Mouse (Mus musculus) spleen, postnatal 10 days (tissue): ENCODE measurements around the gene Fryl.
A peak's percentile ranks its signal among the peaks of the same experiment; 100 is the strongest.

Source experiments
- DNase-seq, 2 experiments: peaks; one replicate each; pipeline ENCODE4 v3.0.0; 2021 to 2022; ENCODE audit warnings: low spot score in 2 of 2

Gene Fryl

DNA sequence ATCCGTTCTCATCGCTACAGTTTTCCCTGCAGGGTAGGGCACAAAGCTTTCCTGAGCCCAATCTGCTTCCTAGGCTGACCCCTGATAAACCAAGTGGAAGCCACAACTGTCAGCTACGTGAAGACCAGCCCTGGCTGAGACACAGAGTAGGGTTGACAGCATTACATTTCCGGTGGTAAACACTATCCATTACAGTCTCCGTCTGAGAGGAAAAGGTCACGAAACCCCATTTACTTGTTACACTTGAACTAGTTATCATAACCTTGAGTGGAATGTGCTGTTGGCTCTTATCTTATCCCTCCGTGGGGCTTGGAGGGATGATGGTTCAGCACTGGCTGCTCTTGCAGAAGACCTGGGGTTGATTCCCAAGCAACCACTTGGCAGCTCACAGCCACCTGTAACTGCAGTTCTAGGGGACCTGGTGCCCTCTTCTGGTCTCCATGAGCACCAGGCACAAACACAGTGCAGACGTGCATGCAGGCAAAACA, 62.3 kb downstream of the Fryl start:
- DNase-seq = peak; percentile 57 to 58

DNA sequence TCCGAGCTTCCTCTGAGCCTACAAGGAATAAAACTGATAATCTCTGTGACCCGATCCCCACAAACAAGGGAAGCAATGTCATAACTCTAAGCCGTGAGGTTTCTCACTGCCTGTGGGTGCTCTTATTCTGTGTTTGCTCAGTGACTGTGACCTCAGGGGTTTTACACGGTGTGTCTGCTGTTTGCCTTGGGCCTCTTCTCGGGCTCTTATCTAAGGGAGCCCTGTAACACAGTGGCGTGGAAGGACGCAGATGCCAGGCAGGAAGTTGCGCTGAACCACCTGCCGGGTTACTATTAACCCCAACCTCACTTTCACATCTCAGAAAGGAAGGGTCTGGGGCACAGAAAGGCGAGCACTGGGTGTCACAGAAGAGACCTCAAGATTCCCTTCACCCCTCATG, 62.8 kb downstream of the Fryl start:
- peak in 1 of 2 experiments; percentile 70 for DNase-seq

DNA sequence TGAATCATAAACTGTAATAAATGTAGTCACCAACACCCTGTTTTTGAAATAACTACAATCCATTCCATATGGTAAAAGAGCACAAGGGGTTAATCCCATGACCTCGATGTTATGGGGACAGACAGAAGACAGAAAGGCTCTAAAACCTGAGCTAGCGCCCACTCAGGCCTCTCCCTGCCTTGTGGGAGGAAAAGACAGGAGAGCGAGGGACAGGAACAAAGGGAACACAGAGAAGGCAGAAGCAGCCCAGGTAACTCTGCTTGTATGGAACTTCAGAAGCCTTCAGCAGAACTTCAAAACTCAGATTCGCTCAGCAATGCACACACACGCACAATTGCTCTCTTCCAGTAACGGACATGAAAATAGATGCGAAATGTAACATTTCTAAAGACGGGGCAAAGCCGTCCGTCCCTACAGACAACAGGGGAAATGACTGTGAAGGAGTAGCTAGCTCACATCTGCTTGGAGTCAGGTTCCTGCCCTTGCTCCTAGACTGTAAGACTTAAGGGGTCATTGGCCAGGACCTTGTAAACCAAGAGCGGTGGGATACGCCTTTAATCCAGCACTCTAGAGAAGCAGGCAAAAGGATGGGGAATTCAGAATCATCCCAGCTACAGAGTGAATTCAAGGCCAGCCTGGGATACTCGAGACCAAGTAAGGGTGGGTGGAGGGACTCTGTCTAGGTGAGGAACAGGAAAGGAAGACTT, 63.4 kb downstream of the Fryl start:
- peak in 1 of 2 experiments; percentile 34 for DNase-seq

DNA sequence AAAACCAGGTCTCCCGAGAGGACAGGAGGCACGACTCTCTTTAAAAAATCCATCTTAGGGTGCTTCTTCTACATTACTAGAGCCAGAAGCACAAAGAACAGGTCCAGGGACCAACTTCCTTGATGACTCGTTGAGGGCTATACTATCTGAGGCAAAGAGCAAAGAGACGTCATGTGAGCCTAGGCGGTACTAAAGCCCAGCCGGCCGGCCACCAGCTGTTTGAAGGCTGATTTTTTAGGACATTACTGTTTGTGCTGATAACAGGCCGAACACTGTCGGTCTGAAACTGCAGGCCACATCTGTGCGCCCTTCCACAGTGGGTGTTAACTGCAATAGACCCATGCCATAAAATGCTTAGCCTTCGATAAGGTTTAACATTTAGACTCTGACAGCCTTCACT, 64.7 kb downstream of the Fryl start:
- DNase-seq = peak; percentile 59 to 81

- DNase-seq = no peak
Observed at GRCm38 (mm10) chr5:73190164-73190563, 66.3 kb downstream of the Fryl start.

DNA sequence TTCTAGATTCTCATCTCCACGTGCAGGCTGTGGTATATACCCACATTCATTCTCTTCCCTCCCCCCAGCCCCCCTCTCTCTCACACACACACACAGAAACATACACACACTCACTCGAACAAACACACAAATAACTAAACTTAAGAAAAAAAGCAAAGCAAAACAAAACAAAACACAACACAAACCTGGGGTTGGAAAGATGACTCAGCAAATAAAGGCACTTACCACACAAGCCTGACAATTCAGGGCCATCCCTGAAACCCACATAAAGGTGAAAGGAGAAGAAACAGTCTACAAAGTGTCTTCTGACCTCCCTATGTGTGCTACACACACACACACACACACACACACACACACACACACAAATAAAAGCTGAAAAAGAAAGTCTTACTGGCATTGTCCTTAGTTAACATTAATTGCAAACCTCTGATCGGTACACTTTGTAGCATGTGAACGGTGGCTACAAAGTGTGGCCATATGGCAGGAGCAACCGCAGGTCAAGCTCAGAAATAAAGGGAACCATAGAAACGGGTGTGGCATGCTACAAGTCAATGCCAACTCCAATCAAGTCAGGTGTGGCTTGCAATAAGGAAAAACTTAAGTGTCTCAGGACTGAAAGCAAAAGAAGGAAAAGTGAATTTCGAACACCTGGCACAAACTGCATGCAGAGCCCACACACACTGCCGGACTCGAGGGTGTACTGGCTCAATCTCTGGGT, 66.8 kb downstream of the Fryl start:
- DNase-seq = no peak

DNA sequence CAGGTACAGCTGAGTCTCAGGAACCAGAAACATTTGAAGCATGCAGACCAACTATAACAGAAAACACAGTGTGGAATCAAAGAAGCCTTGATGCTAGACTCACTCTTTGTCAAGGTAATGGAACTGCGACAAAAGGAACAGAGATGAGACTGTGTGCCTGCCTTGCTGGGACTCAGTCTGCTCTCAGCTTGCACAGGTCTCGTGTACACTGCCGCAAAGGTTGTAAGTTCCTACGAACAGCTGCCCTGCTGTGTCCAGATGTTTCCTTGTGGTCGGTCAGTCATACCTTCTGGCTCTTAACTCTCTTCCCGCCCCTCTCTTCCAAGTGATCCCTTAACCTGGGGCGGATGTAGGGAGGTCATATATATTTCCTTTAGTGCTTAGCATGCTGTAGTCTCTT, 67.8 kb downstream of the Fryl start:
- no peak for DNase-seq

GRCm38 (mm10) chr5:73188164-73188563, 68.3 kb downstream of the Fryl start:
- no peak for DNase-seq

- no peak for DNase-seq
Observed at GRCm38 (mm10) chr5:73186912-73187311, 69.5 kb downstream of the Fryl start.

GRCm38 (mm10) chr5:73185424-73185823, 71.0 kb downstream of the Fryl start:
- no peak for DNase-seq

- no peak for DNase-seq
Observed at GRCm38 (mm10) chr5:73182701-73183447, 73.5 kb downstream of the Fryl start.

GRCm38 (mm10) chr5:73182191-73182590, 74.2 kb downstream of the Fryl start:
- no peak for DNase-seq

GRCm38 (mm10) chr5:73176294-73176693, 80.1 kb downstream of the Fryl start:
- no peak for DNase-seq

DNA sequence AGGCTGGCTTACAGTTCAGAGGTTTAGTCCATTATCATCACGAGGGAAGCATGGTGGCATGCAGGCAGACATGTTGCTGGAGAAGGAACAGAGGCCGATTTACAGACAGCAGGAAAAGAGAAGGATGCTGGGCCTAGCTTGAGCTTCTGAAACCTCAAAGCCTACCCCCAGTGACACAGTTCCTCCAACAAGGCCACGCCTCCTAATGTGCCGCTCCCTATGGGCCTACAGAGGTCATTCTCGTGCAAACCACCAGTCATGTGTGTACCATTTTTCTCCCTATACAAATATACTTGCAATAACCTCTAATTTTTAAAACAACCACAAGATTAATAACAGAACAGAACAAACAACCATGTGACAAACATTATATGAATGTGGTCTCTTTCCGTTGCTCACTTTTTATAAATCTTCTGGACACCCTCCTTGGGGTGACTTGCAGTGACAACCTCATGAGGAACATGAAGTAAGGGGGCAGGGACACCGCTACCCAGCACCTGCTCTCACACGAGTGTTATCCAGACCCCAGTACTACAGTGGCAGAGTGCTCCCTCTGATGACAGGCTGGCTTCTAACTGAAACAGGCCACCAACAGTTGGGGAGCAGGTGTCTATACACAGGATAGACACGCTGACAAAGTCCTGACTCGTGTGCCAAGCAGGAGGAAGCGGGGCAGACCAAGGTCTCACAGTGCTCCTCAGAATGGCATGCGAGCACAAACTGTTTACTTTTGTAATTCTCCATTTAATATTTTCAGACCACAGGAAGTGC, 80.9 kb downstream of the Fryl start:
- no peak for DNase-seq

DNA sequence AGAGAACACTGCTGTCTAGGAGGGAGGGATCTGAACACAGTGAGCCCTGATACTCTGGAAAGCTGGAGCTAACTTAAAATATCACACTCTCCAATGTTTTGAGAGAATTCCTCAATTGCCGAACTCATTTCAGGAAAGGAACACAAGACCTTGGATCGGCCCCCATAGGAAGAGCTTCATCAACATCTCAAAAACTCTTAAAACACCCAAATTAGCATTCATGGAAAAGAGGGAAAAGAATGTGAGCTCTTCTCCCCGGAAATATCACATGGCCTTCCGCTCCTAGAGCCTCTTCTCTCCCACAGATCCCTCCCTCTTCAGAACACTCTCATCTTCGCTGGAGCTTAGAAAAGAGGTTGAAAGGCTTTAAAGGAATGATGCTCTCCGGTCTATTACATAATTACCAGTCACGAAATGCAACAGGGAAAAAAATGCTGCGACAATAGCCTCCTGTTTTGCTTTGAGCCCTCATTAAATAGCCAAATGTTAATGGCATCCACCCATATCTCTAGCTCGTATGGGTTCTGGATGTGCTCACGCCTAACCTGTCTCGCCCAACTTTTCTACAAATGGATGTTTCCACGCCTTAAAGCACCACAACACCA, 84.4 kb downstream of the Fryl start:
- no peak for DNase-seq

- DNase-seq = no peak
Observed at GRCm38 (mm10) chr5:73171203-73171602, 85.2 kb downstream of the Fryl start.

GRCm38 (mm10) chr5:73168769-73169272, 87.6 kb downstream of the Fryl start:
- DNase-seq = no peak

GRCm38 (mm10) chr5:73167976-73168768, 88.2 kb downstream of the Fryl start:
- DNase-seq = no peak

DNA sequence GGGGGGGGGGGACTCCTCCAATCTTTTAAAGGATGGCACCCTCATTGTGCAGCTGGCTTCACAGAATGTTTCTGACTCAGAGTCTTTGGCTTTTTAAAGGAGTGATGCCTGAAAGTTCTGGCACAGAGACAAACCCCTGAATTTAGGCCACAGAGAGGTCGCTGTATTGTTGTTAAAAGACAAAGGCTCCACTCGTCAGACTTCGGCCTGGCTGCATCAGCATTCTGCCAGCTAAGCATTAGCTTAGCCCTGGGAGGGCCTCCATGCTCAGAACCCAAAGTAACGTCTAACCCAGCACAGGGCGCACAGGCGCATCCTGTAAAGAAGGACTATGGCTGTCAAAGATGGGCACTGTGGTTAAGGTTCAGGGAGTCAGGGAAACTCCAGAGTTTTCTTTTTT, 92.4 kb downstream of the Fryl start:
- no peak for DNase-seq

DNA sequence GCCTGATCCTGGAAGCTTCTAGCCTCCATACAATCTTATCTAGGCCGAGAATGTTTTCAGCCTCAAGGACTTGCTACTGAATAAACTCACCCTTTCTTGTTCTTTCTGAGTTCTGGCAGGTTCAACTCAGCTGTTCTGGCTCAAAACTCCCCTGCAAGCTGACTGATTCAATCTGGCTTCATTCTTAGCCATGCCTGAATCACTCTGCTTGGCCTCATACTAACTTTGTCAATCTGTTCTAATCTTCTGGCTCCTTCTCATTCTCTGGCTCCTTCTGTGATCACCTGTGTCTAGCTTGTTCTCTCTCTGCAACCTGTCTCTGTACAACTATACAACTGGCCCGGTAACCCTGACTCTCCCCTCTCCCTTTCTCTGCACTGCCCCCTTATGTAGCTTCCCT, 93.9 kb downstream of the Fryl start:
- no peak for DNase-seq
